Mouse (Mus musculus) bone marrow, adult 2 months (tissue): Measurements from ENCODE around the gene Dlx1.

Experiments
- CTCF ChIP-seq: fragments of 200-500 bp; IDR thresholded peaks from 2 replicates; pipeline ENCODE4 v1.5.1; 2011; ENCODE audit warnings: low read length, control low read depth; ENCODE audit not compliant: control insufficient read depth, insufficient read depth
- POLR2A ChIP-seq: fragments of 200-500 bp; IDR thresholded peaks from 2 replicates; pipeline ENCODE4 v1.6.1; 2011; ENCODE audit warnings: low read depth, mild to moderate bottlenecking, control low read depth, low read length, borderline replicate concordance; ENCODE audit not compliant: control insufficient read depth

DNA sequence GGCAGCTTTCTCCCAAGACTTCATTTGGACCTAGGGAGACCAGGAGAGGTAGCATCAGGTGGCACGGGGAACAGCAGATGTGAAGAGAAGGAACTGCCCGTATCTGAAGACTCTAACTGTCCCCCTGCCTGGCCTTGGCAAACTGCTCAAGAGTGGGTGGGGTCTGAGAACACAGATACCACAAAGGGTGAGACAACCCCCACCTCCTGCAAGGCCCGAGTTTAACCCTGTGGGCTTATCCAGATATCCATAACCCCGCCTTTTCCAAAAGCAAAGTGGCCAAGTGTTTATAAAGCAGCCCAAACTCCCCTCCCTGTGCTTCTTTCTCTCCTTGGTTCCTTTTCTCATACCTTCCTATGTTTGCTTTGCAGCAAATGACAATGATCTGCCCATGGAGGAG is 4.5 kb upstream of the Dlx1 start:
- no peak for TF ChIP-seq CTCF
- no peak for TF ChIP-seq POLR2A
